Mouse (Mus musculus) limb, embryonic 12.5 days (tissue): ENCODE results near the gene Asb15. TPM values are rescaled to one million over a fixed set of nuclear protein-coding genes. Genes with fewer than 3 reads are reported as not detected.

ENCODE experiments used
- ATAC-seq: fragments of 200-750 bp; cut with Nextera tagmentation; 2 replicates; pipeline ENCODE4 v1.8.0; 2017; ENCODE audit warnings: low read depth, moderate TSS enrichment; ENCODE audit not compliant: insufficient number of reproducible peaks, insufficient read depth, low FRiP score, low TSS enrichment
- H3K27ac ChIP-seq: fragments of 300-500 bp; sonication (generic); 2 replicates; pipeline ENCODE4 v1.5.1; 2016; ENCODE audit warnings: mild to moderate bottlenecking, moderate library complexity
- H3K27me3 ChIP-seq: fragments of 300-500 bp; sonication (generic); 2 replicates; pipeline ENCODE4 v1.6.1; 2016; ENCODE audit warnings: mild to moderate bottlenecking, moderate library complexity
- H3K36me3 ChIP-seq: fragments of 300-500 bp; sonication (generic); 2 replicates; pipeline ENCODE4 v1.6.1; 2016; ENCODE audit warnings: mild to moderate bottlenecking, moderate library complexity
- H3K4me1 ChIP-seq: fragments of 300-500 bp; sonication (generic); replicated peaks from 2 replicates; pipeline ENCODE4 v1.6.1; 2016
- H3K4me2 ChIP-seq: fragments of 300-500 bp; sonication (generic); 2 replicates; pipeline ENCODE4 v1.6.1; 2016; ENCODE audit warnings: mild to moderate bottlenecking, moderate library complexity
- H3K4me3 ChIP-seq: fragments of 300-500 bp; sonication (generic); replicated peaks from 2 replicates; pipeline ENCODE4 v1.5.1; 2016; ENCODE audit warnings: mild to moderate bottlenecking
- H3K9ac ChIP-seq: fragments of 300-500 bp; sonication (generic); replicated peaks from 2 replicates; pipeline ENCODE4 v1.6.1; 2016; ENCODE audit warnings: mild to moderate bottlenecking, moderate library complexity
- H3K9me3 ChIP-seq: fragments of 300-500 bp; sonication (generic); 2 replicates; pipeline ENCODE4 v1.6.1; 2016; ENCODE audit warnings: mild to moderate bottlenecking, moderate library complexity
- WGBS: fragments of 180-500 bp; shearing (Covaris S2); methylation state at CpG from one replicate; pipeline ENCODE4 v1.1.7; 2016; 5-methylcytosine and 5-hydroxymethylcytosine counted together
- polyA plus RNA-seq: library from polyadenylated mRNA; unstranded; fragments of >200 nt; fragmentation: Nextera tagmentation; extraction: Ambion mirVana; gene quantifications from 2 replicates; pipeline ENCODE4 v1.2.1, GENCODE M21; 2016

The Asb15 gene
- not detected in 2 replicates for polyA plus RNA-seq

DNA sequence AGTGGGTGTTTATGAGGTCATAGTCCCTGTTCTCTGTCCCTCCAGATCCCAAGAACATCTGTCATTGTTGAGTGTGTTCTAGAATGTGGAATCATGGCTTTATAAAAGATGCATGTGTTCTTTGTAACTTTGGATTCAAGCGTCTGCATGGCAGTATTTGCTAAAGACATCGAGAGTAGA, at the start of gene Asb15:
TSS of gene Asb15 (plus strand) at position 81 of the 180 bp plus-strand sequence.
- Histone ChIP-seq H3K9me3 (no peaks in the 10 kb centered on the region), H3K4me2 (peak within 1 kb of the TSS; percentile 79), H3K4me1 (peaks cover 10% of the 10 kb centered on the region), H3K27me3 (no peaks in the 10 kb centered on the region), H3K36me3 (peaks cover 13% of the 10 kb centered on the region; the same call in 1 of the 2 replicates), H3K9ac (peak within 1 kb of the TSS; percentile 74), H3K4me3 (peak within 1 kb of the TSS; percentile 77), H3K27ac (no peak within 1 kb of the TSS)
- ATAC-seq, result peak; percentile 13; the same call in 1 of the 2 replicates
- WGBS, result 54% methylated on average over 2 of the region's 2 CpGs

- no peaks in the 10 kb centered on the region for H3K27me3 ChIP-seq
- WGBS, result 77% methylated on average over 5 of the region's 5 CpGs
- no peak overlapping the region for H3K27ac ChIP-seq
- no peak overlapping the region for H3K4me3 ChIP-seq
- H3K9ac ChIP-seq, result no peak overlapping the region
- no peak overlapping the region for H3K4me2 ChIP-seq
- ATAC-seq, result no peak
- H3K36me3 ChIP-seq, result no peaks in the 10 kb centered on the region
- no peaks in the 10 kb centered on the region for H3K9me3 ChIP-seq
- H3K4me1 ChIP-seq, result no peaks in the 10 kb centered on the region
Observed at GRCm38 (mm10) chr6:24486530-24486929, 41.4 kb upstream of the Asb15 start.

DNA sequence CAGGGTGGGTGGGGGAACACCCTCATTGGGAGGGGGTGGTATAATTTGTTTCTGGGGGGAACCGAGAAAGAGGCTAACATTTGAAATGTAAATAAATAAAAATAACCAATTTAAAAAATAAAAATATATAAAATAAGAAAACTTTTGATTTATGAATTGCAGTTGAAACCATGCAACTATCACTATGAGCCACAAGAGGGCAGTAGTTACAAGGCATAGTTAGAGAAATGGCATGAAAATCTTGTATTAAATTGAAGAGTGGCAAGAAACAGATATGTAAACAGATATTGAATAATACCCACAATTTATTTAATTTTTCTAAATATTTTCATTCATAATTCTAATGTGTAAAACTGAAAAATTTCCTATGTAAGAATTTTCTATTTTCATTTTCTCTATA, 37.6 kb upstream of the Asb15 start:
- no peak overlapping the region for H3K4me3 ChIP-seq
- no peak overlapping the region for H3K27ac ChIP-seq
- 30% methylated on average over 1 of the region's 1 CpGs for WGBS
- no peaks in the 10 kb centered on the region for H3K9me3 ChIP-seq
- H3K27me3 ChIP-seq, result no peaks in the 10 kb centered on the region
- H3K4me2 ChIP-seq, result no peak overlapping the region
- H3K9ac ChIP-seq, result no peak overlapping the region
- no peak for ATAC-seq
- no peaks in the 10 kb centered on the region for H3K36me3 ChIP-seq
- H3K4me1 ChIP-seq, result no peaks in the 10 kb centered on the region

DNA sequence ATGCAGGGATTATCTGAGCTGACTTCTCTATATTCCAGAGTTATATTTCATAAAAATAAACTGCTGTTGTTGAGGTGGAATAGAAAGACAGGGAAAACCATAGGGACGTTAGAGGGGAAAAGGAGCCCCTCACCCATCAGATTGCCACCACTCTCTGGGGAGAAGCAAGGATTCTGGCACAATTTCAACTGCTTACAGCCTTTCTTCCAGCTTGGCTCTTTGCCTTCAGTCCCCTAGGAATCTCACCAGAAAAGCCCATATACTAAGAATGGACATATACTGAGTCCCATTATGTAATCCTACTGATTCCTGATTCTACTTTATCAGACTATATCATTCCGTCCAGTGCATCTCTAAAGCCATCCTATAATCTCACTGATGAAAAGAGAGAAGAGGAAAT, 23.8 kb upstream of the Asb15 start:
- Histone ChIP-seq H3K36me3 (no peaks in the 10 kb centered on the region), H3K4me2 (no peak overlapping the region), H3K4me3 (no peak overlapping the region), H3K27ac (no peak overlapping the region), H3K27me3 (no peaks in the 10 kb centered on the region), H3K9me3 (no peaks in the 10 kb centered on the region), H3K4me1 (no peaks in the 10 kb centered on the region), H3K9ac (no peak overlapping the region)
- 88% methylated on average over 2 of the region's 2 CpGs for WGBS
- ATAC-seq, result no peak

- Histone ChIP-seq H3K4me1 (peaks cover 6% of the 10 kb centered on the region; the same call in 1 of the 2 replicates), H3K9me3 (no peaks in the 10 kb centered on the region), H3K4me3 (no peak within 1 kb of the TSS), H3K27ac (no peak within 1 kb of the TSS), H3K27me3 (no peaks in the 10 kb centered on the region), H3K36me3 (peaks cover 14% of the 10 kb centered on the region), H3K9ac (no peak within 1 kb of the TSS), H3K4me2 (peak within 1 kb of the TSS; percentile 30)
- ATAC-seq, result peak; percentile 37; the same call in 1 of the 2 replicates
- WGBS, result 29% methylated on average over 13 of the region's 13 CpGs
Observed at GRCm38 (mm10) chr6:24514552-24515284, 13.2 kb upstream of the Asb15 start, which contains the start of gene Iqub. TSS of gene Iqub (minus strand) at chr6:24515067.

GRCm38 (mm10) chr6:24516197-24516596, 11.7 kb upstream of the Asb15 start:
- Histone ChIP-seq H3K9me3 (no peaks in the 10 kb centered on the region), H3K4me2 (no peak overlapping the region), H3K4me3 (no peak overlapping the region), H3K27ac (no peak overlapping the region), H3K4me1 (peaks cover 6% of the 10 kb centered on the region; the same call in 1 of the 2 replicates), H3K27me3 (no peaks in the 10 kb centered on the region), H3K9ac (no peak overlapping the region), H3K36me3 (peaks cover 23% of the 10 kb centered on the region)
- 43% methylated on average over 2 of the region's 2 CpGs for WGBS
- ATAC-seq, result no peak; the same call in 1 of the 2 replicates

DNA sequence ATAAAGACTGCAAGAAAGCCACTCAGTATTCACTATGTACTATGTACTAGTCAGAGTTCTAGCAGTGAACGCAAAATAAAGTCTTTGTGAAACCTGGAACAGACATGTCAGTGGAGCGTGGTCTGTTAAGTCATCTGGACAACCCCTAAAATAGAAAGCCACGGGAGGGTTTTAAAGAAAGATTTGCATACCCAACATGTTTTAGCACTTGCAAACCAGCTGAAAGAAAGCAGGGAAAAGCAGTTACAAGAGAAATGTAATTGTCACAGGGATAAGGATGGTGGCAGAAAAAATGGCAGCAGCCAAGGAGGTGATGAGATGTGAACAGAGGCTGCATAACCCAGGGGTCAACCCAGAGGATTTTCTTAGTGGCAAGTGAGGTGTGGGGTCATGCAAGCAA, 2.2 kb upstream of the Asb15 start:
- H3K9me3 ChIP-seq, result no peaks in the 10 kb centered on the region
- 0 out of 2 replicates have a peak overlapping the region, but pooled peaks have one; percentile 79 for H3K4me2 ChIP-seq
- H3K27ac ChIP-seq, result no peak overlapping the region
- H3K36me3 ChIP-seq, result peaks cover 32% of the 10 kb centered on the region
- ATAC-seq, result no peak
- peaks cover 10% of the 10 kb centered on the region for H3K4me1 ChIP-seq
- H3K9ac ChIP-seq, result no peak overlapping the region
- no peaks in the 10 kb centered on the region for H3K27me3 ChIP-seq
- peak overlapping the region; percentile 77; the same call in 1 of the 2 replicates for H3K4me3 ChIP-seq
- WGBS, result 88% methylated on average over 3 of the region's 3 CpGs

- Histone ChIP-seq H3K9ac (peak within 1 kb of the TSS; percentile 74), H3K27me3 (no peaks in the 10 kb centered on the region), H3K9me3 (no peaks in the 10 kb centered on the region), H3K4me3 (peak within 1 kb of the TSS; percentile 77), H3K27ac (no peak within 1 kb of the TSS), H3K36me3 (peaks cover 16% of the 10 kb centered on the region; the same call in 1 of the 2 replicates), H3K4me1 (peaks cover 10% of the 10 kb centered on the region), H3K4me2 (peak within 1 kb of the TSS; percentile 79)
- WGBS, result under 1% methylated on average over 53 of the region's 53 CpGs
- ATAC-seq, result peak; percentile 96
Observed at GRCm38 (mm10) chr6:24527155-24528063, 535 bp upstream of the Asb15 start, which contains the start of gene Ndufa5. TSS of gene Ndufa5 (minus strand) at chr6:24528013.

DNA sequence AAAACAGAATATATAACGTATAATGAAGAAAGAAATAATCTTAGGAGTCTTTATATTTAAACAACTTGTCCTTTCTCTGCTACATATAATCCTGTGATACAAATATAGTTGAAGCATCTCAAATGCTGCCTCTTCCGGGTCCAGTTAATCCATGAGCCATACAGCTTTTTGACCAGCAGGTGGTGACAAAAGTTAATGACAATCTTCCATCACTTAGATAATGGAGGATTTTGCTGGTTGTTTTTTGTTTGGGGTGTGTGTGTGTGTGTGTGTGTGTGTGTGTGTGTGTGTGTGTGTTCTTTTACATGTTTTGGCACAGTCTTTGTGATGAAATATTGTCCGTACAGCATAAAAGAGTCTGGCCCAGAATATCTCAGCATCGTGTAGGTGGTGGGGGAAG, 2.2 kb downstream of the Asb15 start:
- Histone ChIP-seq H3K27ac (no peak overlapping the region), H3K9ac (no peak overlapping the region), H3K4me3 (no peak overlapping the region), H3K9me3 (no peaks in the 10 kb centered on the region), H3K36me3 (no peaks in the 10 kb centered on the region), H3K4me1 (peaks cover 10% of the 10 kb centered on the region), H3K27me3 (no peaks in the 10 kb centered on the region), H3K4me2 (peak overlapping the region; percentile 42)
- no peak for ATAC-seq
- 24% methylated on average over 4 of the region's 4 CpGs for WGBS

DNA sequence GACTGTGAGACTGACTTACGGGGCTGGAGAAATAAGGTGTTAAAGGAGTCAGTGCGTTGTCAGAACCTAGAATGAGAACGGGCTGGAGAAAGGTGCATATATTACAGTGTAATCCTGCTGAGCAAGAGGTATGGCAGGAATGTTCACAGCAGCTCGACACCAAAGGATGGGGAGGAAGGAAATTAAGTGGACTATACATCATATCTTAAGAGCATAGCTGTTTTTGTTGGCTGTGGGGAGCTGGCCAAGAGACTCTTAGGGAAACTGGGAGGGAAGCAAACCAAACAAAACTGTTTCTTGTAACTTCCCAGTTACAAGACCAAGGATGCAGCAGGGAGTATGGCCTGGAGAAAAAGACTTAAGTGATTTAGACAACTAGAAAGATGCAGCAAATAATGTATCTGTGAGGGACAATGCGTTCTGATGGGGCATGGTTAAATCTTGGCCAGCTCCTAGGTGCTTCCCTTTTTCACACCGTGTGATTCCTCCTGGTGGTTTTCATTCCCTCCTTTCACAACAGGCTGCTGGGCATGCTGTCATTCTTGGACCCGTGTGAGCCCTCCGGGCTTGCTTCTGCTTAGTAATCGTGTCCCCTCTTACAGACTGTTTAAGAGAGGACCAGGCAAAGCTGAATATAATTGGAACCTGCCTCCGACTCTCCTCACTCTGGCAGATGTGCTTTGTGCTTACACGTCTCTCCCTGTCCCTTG, 2.9 kb downstream of the Asb15 start:
- Histone ChIP-seq H3K9me3 (no peaks in the 10 kb centered on the region), H3K4me2 (peak overlapping the region; percentile 42), H3K4me1 (peaks cover 7% of the 10 kb centered on the region), H3K9ac (no peak overlapping the region), H3K36me3 (no peaks in the 10 kb centered on the region), H3K27me3 (no peaks in the 10 kb centered on the region), H3K27ac (no peak overlapping the region), H3K4me3 (no peak overlapping the region)
- 55% methylated on average over 11 of the region's 11 CpGs for WGBS
- no peak for ATAC-seq

GRCm38 (mm10) chr6:24532804-24533203, 4.9 kb downstream of the Asb15 start:
- H3K4me2 ChIP-seq, result no peak overlapping the region
- WGBS, result 79% methylated on average over 3 of the region's 3 CpGs
- no peak overlapping the region for H3K4me3 ChIP-seq
- H3K9ac ChIP-seq, result no peak overlapping the region
- no peaks in the 10 kb centered on the region for H3K36me3 ChIP-seq
- H3K27me3 ChIP-seq, result no peaks in the 10 kb centered on the region
- ATAC-seq, result no peak
- H3K9me3 ChIP-seq, result no peaks in the 10 kb centered on the region
- H3K27ac ChIP-seq, result no peak overlapping the region
- H3K4me1 ChIP-seq, result no peaks in the 10 kb centered on the region; the same call in 1 of the 2 replicates
